Mouse (Mus musculus) spleen, adult 2 months (tissue): ENCODE measurements at regions not wholly inside any gene's neighbourhood (a gene's known extent, or its start where the extent isn't known, plus 50 kb on each side); places are given as distances from the start of the nearest gene placed in this dataset.

Source experiments
- DNase-seq, 2 experiments: peaks; one replicate each; pipeline versions ENCODE4 v3.0.0 to v3.0.0-alpha.2; 2012 to 2021; ENCODE audit warnings: low spot score in 2 of 2, low read depth in 1 of 2
- H3K27ac ChIP-seq: fragments of 200-500 bp; 2 replicates; pipeline ENCODE4 v1.5.1; 2012; ENCODE audit warnings: low read length, inconsistent platforms; ENCODE audit not compliant: insufficient read depth
- H3K27me3 ChIP-seq: fragments of 200-500 bp; 2 replicates; pipeline ENCODE4 v1.6.1; 2012; ENCODE audit warnings: mild to moderate bottlenecking, moderate library complexity, low read length, inconsistent platforms; ENCODE audit not compliant: control insufficient read depth, insufficient read depth
- H3K36me3 ChIP-seq: fragments of 200-500 bp; 2 replicates; pipeline ENCODE4 v1.6.1; 2012; ENCODE audit warnings: mild to moderate bottlenecking, low read length, inconsistent platforms; ENCODE audit not compliant: control insufficient read depth, insufficient read depth
- H3K4me1 ChIP-seq: fragments of 200-500 bp; 2 replicates; pipeline ENCODE4 v1.6.1; 2011; ENCODE audit warnings: inconsistent platforms; ENCODE audit not compliant: control insufficient read depth, insufficient read depth, insufficient read length
- H3K4me3 ChIP-seq: fragments of 200-500 bp; 2 replicates; pipeline ENCODE4 v1.5.1; 2011; ENCODE audit warnings: mild to moderate bottlenecking, inconsistent platforms; ENCODE audit not compliant: insufficient read depth, insufficient read length; ENCODE audit errors: extremely low read depth
- CTCF ChIP-seq: fragments of 200-500 bp; IDR thresholded peaks from 2 replicates; pipeline ENCODE4 v1.5.1; 2011; ENCODE audit warnings: mild to moderate bottlenecking, inconsistent platforms; ENCODE audit not compliant: insufficient read depth, insufficient read length, insufficient replicate concordance; ENCODE audit errors: extremely low read depth
- POLR2A ChIP-seq: fragments of 200-500 bp; IDR thresholded peaks from 2 replicates; pipeline ENCODE4 v1.6.1; 2011; ENCODE audit warnings: low read depth, low read length, inconsistent platforms
- WGBS: fragments of 180-500 bp; shearing (Covaris S2); methylation state at CpG from one replicate; pipeline ENCODE4 v1.1.7; 2018; 5-methylcytosine and 5-hydroxymethylcytosine counted together

DNA sequence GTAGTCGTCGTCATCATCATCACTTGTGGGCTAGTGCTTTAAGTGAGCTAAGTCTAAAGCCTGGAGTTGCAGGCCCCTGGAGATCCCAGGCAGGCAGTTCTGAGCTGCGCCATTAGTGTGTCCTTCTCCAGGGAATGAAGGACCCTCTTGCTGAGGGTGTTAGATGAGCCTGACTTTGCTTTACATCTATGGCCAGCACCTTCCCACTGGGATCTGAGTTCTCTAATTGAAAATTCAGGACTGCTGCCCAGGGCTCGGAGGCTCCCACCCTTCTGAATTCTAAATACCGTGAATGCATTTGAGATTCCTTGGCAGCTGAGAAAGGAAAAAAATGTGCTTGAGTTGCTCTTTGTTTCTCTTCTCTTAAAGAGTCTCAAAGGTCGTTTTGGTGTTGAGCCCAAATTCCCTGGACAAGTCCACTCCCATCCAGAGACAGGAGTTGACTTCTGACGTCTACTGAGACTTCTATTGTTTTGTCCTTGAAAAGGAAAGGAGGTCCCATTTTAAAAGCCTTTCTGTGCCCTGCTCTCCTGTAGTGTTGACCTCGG, 335.9 kb downstream of the 1810013L24Rik start:
- Histone ChIP-seq H3K27ac (no peak overlapping the region), H3K36me3 (no peaks in the 10 kb centered on the region), H3K4me1 (no peaks in the 10 kb centered on the region), H3K4me3 (no peak overlapping the region), H3K27me3 (no peaks in the 10 kb centered on the region)
- DNase-seq: no peak
- 71% methylated on average over 8 of the region's 8 CpGs for WGBS
- TF ChIP-seq CTCF: no peak
- TF ChIP-seq POLR2A: no peak

DNA sequence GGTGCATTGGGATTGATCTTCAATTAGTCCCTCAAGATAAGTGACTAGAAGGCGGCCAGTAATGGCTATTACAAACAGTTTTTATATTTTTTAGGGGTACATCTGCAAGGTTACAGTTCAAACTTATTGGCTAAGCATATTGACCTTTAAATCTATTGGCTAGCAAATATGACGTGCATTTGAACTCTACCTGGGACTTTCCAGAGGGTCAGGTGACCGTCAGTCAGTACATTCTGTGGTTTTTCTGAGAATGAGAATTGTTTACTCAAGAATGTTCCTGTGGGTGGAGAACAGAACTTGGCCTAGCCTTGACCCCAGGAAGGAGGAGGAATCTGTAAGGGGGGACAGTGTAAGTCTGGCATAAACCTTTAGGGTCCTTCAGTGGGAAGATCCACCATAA, 346.5 kb downstream of the 1810013L24Rik start:
- no peak for DNase-seq
- H3K4me3 ChIP-seq: no peak overlapping the region
- H3K27me3 ChIP-seq: no peaks in the 10 kb centered on the region
- H3K27ac ChIP-seq: no peak overlapping the region
- TF ChIP-seq POLR2A (no peak), CTCF (no peak)
- WGBS: 60% methylated on average over 3 of the region's 3 CpGs
- H3K36me3 ChIP-seq: no peaks in the 10 kb centered on the region
- no peaks in the 10 kb centered on the region for H3K4me1 ChIP-seq

DNA sequence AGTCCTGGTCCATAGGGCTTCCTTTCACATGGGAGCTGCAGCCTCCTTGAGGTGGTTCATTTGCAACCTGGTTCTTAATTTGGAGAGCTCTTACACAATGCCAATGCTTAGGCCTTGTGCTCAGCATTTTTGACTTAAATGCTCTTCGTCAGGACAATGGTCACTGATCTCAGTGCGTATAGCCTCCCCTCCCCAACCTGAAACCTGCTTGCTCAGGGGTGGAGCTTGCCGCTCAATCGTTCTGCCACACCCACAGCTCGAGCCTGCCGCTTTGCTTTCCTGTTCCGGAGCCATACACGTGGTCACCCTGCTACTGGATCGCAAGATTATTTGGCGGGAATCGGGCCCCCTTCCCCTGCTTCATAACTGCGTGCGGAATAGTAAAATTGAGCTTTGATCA, 365.9 kb downstream of the 1810013L24Rik start:
- H3K4me3 ChIP-seq: no peak overlapping the region
- TF ChIP-seq CTCF: no peak
- no peak for TF ChIP-seq POLR2A
- H3K36me3 ChIP-seq: no peaks in the 10 kb centered on the region
- no peaks in the 10 kb centered on the region for H3K27me3 ChIP-seq
- H3K27ac ChIP-seq: no peak overlapping the region
- 56% methylated on average over 13 of the region's 13 CpGs for WGBS
- no peaks in the 10 kb centered on the region for H3K4me1 ChIP-seq
- DNase-seq: no peak

DNA sequence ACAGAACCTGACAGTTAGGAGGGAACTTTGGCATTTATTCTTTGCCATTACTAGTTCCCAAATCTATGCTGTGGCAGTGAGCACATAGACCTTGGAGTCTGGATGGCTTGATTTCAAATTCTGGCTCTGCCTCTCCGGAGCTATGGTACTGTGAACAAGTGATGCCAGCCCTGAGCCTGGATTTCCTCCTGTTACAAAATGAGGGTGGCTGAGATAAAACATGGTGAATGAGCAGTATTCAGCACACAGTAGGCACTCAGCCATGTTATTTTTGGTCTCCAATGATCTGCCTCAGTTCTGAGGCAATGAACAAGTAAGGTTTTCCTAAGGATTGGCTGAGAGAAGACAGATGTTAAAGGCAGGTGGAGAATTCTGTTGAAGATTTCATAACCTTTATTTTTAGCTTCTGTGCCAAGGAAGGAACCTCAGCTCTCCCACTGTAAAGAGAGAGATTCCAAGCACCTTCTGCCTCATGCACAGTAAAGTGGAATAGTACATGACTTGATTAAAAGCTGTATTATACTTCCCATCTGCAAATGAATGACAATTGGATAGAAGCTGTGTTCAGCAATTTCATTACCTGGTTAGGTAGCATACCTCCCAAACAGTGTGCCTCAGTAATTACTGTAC, 369.1 kb downstream of the 1810013L24Rik start:
- 84% methylated on average over 1 of the region's 1 CpGs for WGBS
- no peaks in the 10 kb centered on the region for H3K4me1 ChIP-seq
- no peaks in the 10 kb centered on the region for H3K36me3 ChIP-seq
- H3K4me3 ChIP-seq: no peak overlapping the region
- H3K27ac ChIP-seq: no peak overlapping the region
- no peak for DNase-seq
- no peaks in the 10 kb centered on the region for H3K27me3 ChIP-seq
- no peak for TF ChIP-seq POLR2A
- no peak for TF ChIP-seq CTCF

DNA sequence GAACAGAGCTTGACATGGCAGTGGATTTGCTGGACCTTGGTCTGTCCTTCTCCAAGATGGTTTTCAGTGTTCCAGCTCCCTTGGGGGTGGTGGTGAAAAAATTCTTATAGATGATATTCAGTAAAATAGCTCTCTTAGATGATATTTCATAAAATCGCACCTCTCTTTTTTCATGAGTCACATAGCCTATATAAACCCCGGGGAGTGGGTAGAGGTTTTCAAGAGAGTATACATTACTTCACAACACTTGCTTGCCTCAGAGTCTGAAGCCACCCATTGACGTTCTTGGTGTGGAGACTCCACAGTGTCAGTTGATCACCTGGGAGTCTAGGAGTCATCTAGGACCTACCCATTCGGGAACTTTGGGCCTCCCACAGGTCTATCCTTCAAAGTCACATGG, 378.7 kb downstream of the 1810013L24Rik start:
- no peaks in the 10 kb centered on the region for H3K4me1 ChIP-seq
- no peak overlapping the region for H3K27ac ChIP-seq
- TF ChIP-seq CTCF (no peak), POLR2A (no peak)
- no peaks in the 10 kb centered on the region for H3K27me3 ChIP-seq
- WGBS: 83% methylated on average over 4 of the region's 4 CpGs
- no peak for DNase-seq
- H3K4me3 ChIP-seq: no peak overlapping the region
- H3K36me3 ChIP-seq: no peaks in the 10 kb centered on the region

DNA sequence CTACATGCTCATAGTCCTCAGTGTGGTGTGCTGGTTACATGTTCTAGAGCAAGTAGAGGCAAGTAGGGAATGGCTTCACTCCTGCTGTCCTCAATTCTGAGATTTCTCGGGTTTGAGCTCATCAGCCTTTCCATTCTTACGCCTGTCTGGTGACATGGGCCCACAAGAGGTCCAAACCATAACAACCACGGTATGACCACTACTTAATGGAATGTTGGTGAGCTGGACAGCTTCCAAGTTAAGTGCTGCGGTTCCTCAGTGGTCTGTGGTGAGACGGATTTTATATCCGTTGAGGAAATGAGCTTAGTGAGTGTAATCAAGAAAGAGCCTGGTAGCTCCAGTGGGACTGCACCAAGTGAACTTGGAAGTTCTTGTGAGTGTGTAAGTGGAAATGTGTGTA, 381.6 kb downstream of the 1810013L24Rik start:
- Histone ChIP-seq H3K27me3 (no peaks in the 10 kb centered on the region), H3K4me1 (no peaks in the 10 kb centered on the region), H3K27ac (no peak overlapping the region), H3K4me3 (no peak overlapping the region), H3K36me3 (no peaks in the 10 kb centered on the region)
- TF ChIP-seq CTCF (no peak), POLR2A (no peak)
- WGBS: 62% methylated on average over 6 of the region's 6 CpGs
- DNase-seq: no peak

DNA sequence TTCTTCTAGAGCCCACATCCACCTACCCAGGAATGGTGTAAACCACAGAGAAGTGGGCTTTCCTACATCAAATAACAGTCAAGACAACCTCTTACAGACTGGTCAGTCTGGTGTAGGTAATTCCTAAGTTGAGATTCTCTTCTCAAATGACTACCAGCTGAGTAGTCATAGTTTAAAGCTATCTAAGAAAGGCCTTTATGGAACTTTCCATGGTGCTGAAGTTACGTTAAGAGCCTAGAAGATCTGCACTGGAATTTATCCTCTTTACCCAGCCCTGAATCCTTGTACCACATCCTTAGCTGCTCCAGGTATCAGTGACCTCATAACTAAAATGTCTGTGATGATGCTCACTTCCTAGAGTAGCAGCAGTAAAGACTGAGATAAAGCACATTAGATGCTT, 385.2 kb downstream of the 1810013L24Rik start:
- 57% methylated on average over 1 of the region's 1 CpGs for WGBS
- no peak overlapping the region for H3K27ac ChIP-seq
- no peaks in the 10 kb centered on the region for H3K36me3 ChIP-seq
- no peak for TF ChIP-seq POLR2A
- TF ChIP-seq CTCF: no peak
- no peak overlapping the region for H3K4me3 ChIP-seq
- no peaks in the 10 kb centered on the region for H3K4me1 ChIP-seq
- H3K27me3 ChIP-seq: no peaks in the 10 kb centered on the region
- DNase-seq: no peak
